Mouse (Mus musculus) intestine, embryonic 14.5 days (tissue): ENCODE measurements around the gene Prpf3. TPM values are rescaled to one million over a fixed set of nuclear protein-coding genes. Genes with fewer than 3 reads are reported as not detected.
"Not testable (repeated sequence)": the region's sequence is repeated elsewhere in the genome, so short reads cannot be mapped to it uniquely, and the experiment has no call there.

Experiments used
- ATAC-seq: fragments of 200-750 bp; cut with Nextera tagmentation; replicated peaks from 2 replicates; pipeline ENCODE4 v1.8.0; 2017; ENCODE audit warnings: low read depth, moderate number of reproducible peaks, moderate TSS enrichment, moderate library complexity; ENCODE audit not compliant: low FRiP score, low TSS enrichment
- DNase-seq: peaks from one replicate; pipeline ENCODE4 v3.0.0-alpha.2; 2018; ENCODE audit warnings: low spot score
- H3K27ac ChIP-seq: fragments of 300-500 bp; sonication (generic); 2 replicates; pipeline ENCODE4 v1.5.1; 2014; ENCODE audit warnings: low read depth, mild to moderate bottlenecking, control low read depth
- H3K27me3 ChIP-seq: fragments of 300-500 bp; sonication (generic); replicated peaks from 2 replicates; pipeline ENCODE4 v1.6.1; 2014; ENCODE audit warnings: low read length, control low read depth; ENCODE audit not compliant: control insufficient read depth, insufficient read depth
- H3K36me3 ChIP-seq: fragments of 300-500 bp; sonication (generic); 2 replicates; pipeline ENCODE4 v1.6.1; 2014; ENCODE audit warnings: low read length, control low read depth; ENCODE audit not compliant: control insufficient read depth, insufficient read depth
- H3K4me1 ChIP-seq: fragments of 300-500 bp; sonication (generic); replicated peaks from 2 replicates; pipeline ENCODE4 v1.6.1; 2014; ENCODE audit warnings: low read length, control low read depth, mixed read lengths; ENCODE audit not compliant: control insufficient read depth, insufficient read depth
- H3K4me2 ChIP-seq: fragments of 300-500 bp; sonication (generic); 2 replicates; pipeline ENCODE4 v1.6.1; 2014; ENCODE audit warnings: low read length
- H3K4me3 ChIP-seq: fragments of 300-500 bp; sonication (generic); 2 replicates; pipeline ENCODE4 v1.5.1; 2014; ENCODE audit warnings: low read depth, low read length, control low read depth, mixed read lengths
- H3K9ac ChIP-seq: fragments of 300-500 bp; sonication (generic); 2 replicates; pipeline ENCODE4 v1.6.1; 2014; ENCODE audit warnings: mild to moderate bottlenecking, low read length
- H3K9me3 ChIP-seq: fragments of 300-500 bp; sonication (generic); 2 replicates; pipeline ENCODE4 v1.6.1; 2016; ENCODE audit warnings: low read length, control low read depth; ENCODE audit not compliant: control insufficient read depth
- WGBS: fragments of 180-500 bp; shearing (Covaris S2); extraction: QIAGEN DNeasy Blood & Tissue Kit; methylation state at CpG from one replicate; pipeline ENCODE4 v1.1.7; 2014; 5-methylcytosine and 5-hydroxymethylcytosine counted together
- polyA plus RNA-seq: library from polyadenylated mRNA; unstranded; fragments of >200 nt; fragmentation: Nextera tagmentation; extraction: Ambion mirVana; gene quantifications from 2 replicates; pipeline ENCODE4 v1.2.1, GENCODE M21; 2014

Gene Prpf3
- polyA plus RNA-seq, 1 experiment from 2014 or later: 54.0 TPM

- ATAC-seq: peak; percentile 95
- peaks cover 5% of the 10 kb centered on the region for H3K4me1 ChIP-seq
- under 1% methylated on average over 49 of the region's 49 CpGs for WGBS
- H3K9ac ChIP-seq: peak overlapping the region; percentile 96
- no peaks in the 10 kb centered on the region for H3K9me3 ChIP-seq
- no peaks in the 10 kb centered on the region for H3K36me3 ChIP-seq
- peak overlapping the region; percentile 69 for H3K4me2 ChIP-seq
- peak overlapping the region; percentile 76 for H3K4me3 ChIP-seq
- DNase-seq: peak; percentile 98
- peak overlapping the region; percentile 99 for H3K27ac ChIP-seq
- H3K27me3 ChIP-seq: no peaks in the 10 kb centered on the region
Observed at GRCm38 (mm10) chr3:95819351-95819985, 36.2 kb downstream of the Prpf3 start.

- Histone ChIP-seq H3K4me2 (peak within 1 kb of the TSS; percentile 69), H3K27ac (peak within 1 kb of the TSS; percentile 99), H3K9ac (peak within 1 kb of the TSS; percentile 96), H3K9me3 (no peaks in the 10 kb centered on the region), H3K4me1 (peaks cover 5% of the 10 kb centered on the region), H3K27me3 (no peaks in the 10 kb centered on the region), H3K36me3 (no peaks in the 10 kb centered on the region), H3K4me3 (peak within 1 kb of the TSS; percentile 76)
- ATAC-seq (peak; percentile 67), DNase-seq (peak; percentile 91)
- under 1% methylated on average over 58 of the region's 60 CpGs for WGBS
Observed at GRCm38 (mm10) chr3:95818571-95819288, 37.0 kb downstream of the Prpf3 start, which contains the start of gene Rprd2. Gene Rprd2 (minus strand): TSS chr3:95818863.

- H3K4me2 ChIP-seq: peak overlapping the region; percentile 69
- no peaks in the 10 kb centered on the region for H3K27me3 ChIP-seq
- H3K4me3 ChIP-seq: peak overlapping the region; percentile 76
- peak; percentile 4; the same call in 1 of the 2 replicates for ATAC-seq
- DNase-seq: peak; percentile 86
- H3K9ac ChIP-seq: peak overlapping the region; percentile 96
- H3K36me3 ChIP-seq: no peaks in the 10 kb centered on the region
- under 1% methylated on average over 21 of the region's 21 CpGs for WGBS
- no peaks in the 10 kb centered on the region for H3K9me3 ChIP-seq
- peak overlapping the region; percentile 99 for H3K27ac ChIP-seq
- peaks cover 5% of the 10 kb centered on the region for H3K4me1 ChIP-seq
Observed at GRCm38 (mm10) chr3:95818026-95818511, 37.6 kb downstream of the Prpf3 start.

- H3K4me3 ChIP-seq: no peak overlapping the region
- DNase-seq (no peak), ATAC-seq (no peak)
- peaks cover 4% of the 10 kb centered on the region for H3K36me3 ChIP-seq
- peak overlapping the region; percentile 69 for H3K4me2 ChIP-seq
- peaks cover 5% of the 10 kb centered on the region for H3K4me1 ChIP-seq
- no peaks in the 10 kb centered on the region for H3K9me3 ChIP-seq
- H3K27me3 ChIP-seq: no peaks in the 10 kb centered on the region
- 94% methylated on average over 3 of the region's 3 CpGs for WGBS
- H3K9ac ChIP-seq: no peak overlapping the region
- H3K27ac ChIP-seq: no peak overlapping the region
Observed at GRCm38 (mm10) chr3:95816681-95817080, 39.0 kb downstream of the Prpf3 start.

GRCm38 (mm10) chr3:95808384-95808783 lies 47.3 kb downstream of the Prpf3 start:
- Histone ChIP-seq H3K27me3 (no peaks in the 10 kb centered on the region), H3K36me3 (peaks cover 18% of the 10 kb centered on the region), H3K27ac (no peak overlapping the region), H3K4me1 (0 out of 2 replicates have a peak, but pooled peaks cover 4% of the 10 kb centered on the region), H3K9ac (no peak overlapping the region), H3K4me2 (no peak overlapping the region), H3K9me3 (no peaks in the 10 kb centered on the region), H3K4me3 (no peak overlapping the region)
- 66% methylated on average over 2 of the region's 2 CpGs for WGBS
- DNase-seq (no peak), ATAC-seq (no peak)

- peaks cover 18% of the 10 kb centered on the region for H3K36me3 ChIP-seq
- H3K9me3 ChIP-seq, H3K27me3 ChIP-seq, H3K4me1 ChIP-seq, H3K4me3 ChIP-seq, H3K27ac ChIP-seq, H3K9ac ChIP-seq, H3K4me2 ChIP-seq, DNase-seq, ATAC-seq: not testable (repeated sequence)
- WGBS: 100% methylated on average over 3 of the region's 6 CpGs
Observed at GRCm38 (mm10) chr3:95807630-95808029, 48.1 kb downstream of the Prpf3 start.

GRCm38 (mm10) chr3:95806677-95807076 lies 49.0 kb downstream of the Prpf3 start:
- H3K4me3 ChIP-seq: no peak overlapping the region
- H3K27ac ChIP-seq: no peak overlapping the region
- H3K9ac ChIP-seq: no peak overlapping the region
- ATAC-seq (no peak), DNase-seq (no peak)
- H3K27me3 ChIP-seq: no peaks in the 10 kb centered on the region
- H3K4me2 ChIP-seq: no peak overlapping the region
- H3K4me1 ChIP-seq: 0 out of 2 replicates have a peak, but pooled peaks cover 4% of the 10 kb centered on the region
- H3K36me3 ChIP-seq: peaks cover 13% of the 10 kb centered on the region
- 83% methylated on average over 1 of the region's 1 CpGs for WGBS
- no peaks in the 10 kb centered on the region for H3K9me3 ChIP-seq

- ATAC-seq (no peak), DNase-seq (no peak)
- H3K4me2 ChIP-seq: no peak overlapping the region
- H3K9me3 ChIP-seq: no peaks in the 10 kb centered on the region
- H3K27me3 ChIP-seq: no peaks in the 10 kb centered on the region
- H3K9ac ChIP-seq: no peak overlapping the region
- 93% methylated on average over 4 of the region's 4 CpGs for WGBS
- H3K4me3 ChIP-seq: no peak overlapping the region
- H3K36me3 ChIP-seq: peaks cover 13% of the 10 kb centered on the region
- H3K4me1 ChIP-seq: no peaks in the 10 kb centered on the region
- no peak overlapping the region for H3K27ac ChIP-seq
Observed at GRCm38 (mm10) chr3:95803851-95804250, 51.8 kb downstream of the Prpf3 start.
